27 mouse cellular contexts compared by ENCODE assay signal in genomic region chr8:9295046-9295445, GRCm38 (mm10).
DNase-seq lines count a peak whose midpoint lies in the region; ATAC-seq and TF ChIP-seq lines count a peak whose summit lies in the region.
"Had no signal": no experiment of that assay in that cellular context is flagged by ENCODE, and none has a peak within 500 bp of the region (broad histone marks: within the 10 kb centered on the region; RNA-seq: fewer than 3 reads in every experiment).

No protein-coding gene starts in this region.

- H3K4me2 ChIP-seq in forebrain, embryonic 14.5 days (ENCODE audit: low read length), result no peak overlapping the region
- no peak overlapping the region for H3K4me2 ChIP-seq in forebrain, embryonic 12.5 days
- no peak overlapping the region for H3K4me2 ChIP-seq in lung, embryonic 14.5 days
- H3K4me2 ChIP-seq: embryonic facial prominence, embryonic 15.5 days; heart, embryonic 12.5 days; heart, embryonic 15.5 days; hindbrain, embryonic 14.5 days had no signal

- no peak overlapping the region for H3K4me3 ChIP-seq in forebrain, embryonic 14.5 days (ENCODE audit: low read depth, low read length)
- no peak overlapping the region for H3K4me3 ChIP-seq in forebrain, embryonic 12.5 days (replicated peaks)
- no peak overlapping the region for H3K4me3 ChIP-seq in lung, embryonic 14.5 days (ENCODE audit: low read depth, low read length)
- no peak overlapping the region for H3K4me3 ChIP-seq in lung, adult 2 months (replicated peaks; ENCODE audit: extremely low read depth, low read depth, low read length)
- H3K4me3 ChIP-seq: embryonic facial prominence, embryonic 15.5 days; heart, embryonic 12.5 days; heart, embryonic 15.5 days had no signal

- WGBS in forebrain, embryonic 14.5 days, result 64% methylated on average over 2 of the region's 2 CpGs
- 98% methylated on average over 2 of the region's 2 CpGs for WGBS in forebrain, embryonic 12.5 days
- 60% methylated on average over 2 of the region's 2 CpGs for WGBS in lung, embryonic 14.5 days
- WGBS in lung, adult 2 months, result 56% methylated on average over 2 of the region's 2 CpGs

- ATAC-seq in forebrain, embryonic 14.5 days, result no peak
- ATAC-seq in forebrain, embryonic 12.5 days (ENCODE audit: low FRiP score), result no peak
- ATAC-seq in lung, embryonic 14.5 days (ENCODE audit: insufficient read depth), result no peak
- ATAC-seq: activated CD4-positive, CD25-positive, alpha-beta regulatory T cell, adult 4 months; CD4-positive, CD25-positive, alpha-beta regulatory T cell, adult 4 months; forebrain, embryonic 16.5 days; hindbrain, postnatal 0 days; inflammation-experienced regulatory T-cells, adult 6 months; intestine, embryonic 16.5 days had no signal

- no peaks in the 10 kb centered on the region for H3K4me1 ChIP-seq in forebrain, embryonic 14.5 days (ENCODE audit: control insufficient read depth, insufficient read depth, low read length)
- no peaks in the 10 kb centered on the region for H3K4me1 ChIP-seq in forebrain, embryonic 12.5 days
- no peaks in the 10 kb centered on the region for H3K4me1 ChIP-seq in lung, embryonic 14.5 days (ENCODE audit: insufficient read depth)
- no peaks in the 10 kb centered on the region for H3K4me1 ChIP-seq in lung, adult 2 months (ENCODE audit: control insufficient read depth, insufficient read depth, low read length)
- H3K4me1 ChIP-seq: embryonic facial prominence, embryonic 15.5 days; heart, embryonic 12.5 days; heart, embryonic 15.5 days had no signal

- H3K9me3 ChIP-seq in forebrain, embryonic 14.5 days (replicated peaks; ENCODE audit: control insufficient read depth, low read length), result no peaks in the 10 kb centered on the region
- no peaks in the 10 kb centered on the region for H3K9me3 ChIP-seq in forebrain, embryonic 12.5 days
- no peaks in the 10 kb centered on the region for H3K9me3 ChIP-seq in lung, embryonic 14.5 days (ENCODE audit: low read depth, low read length)
- H3K9me3 ChIP-seq: embryonic facial prominence, embryonic 15.5 days; heart, embryonic 12.5 days; heart, embryonic 15.5 days had no signal

- no peaks in the 10 kb centered on the region for H3K27me3 ChIP-seq in forebrain, embryonic 14.5 days (replicated peaks; ENCODE audit: control insufficient read depth, insufficient read depth, low read length)
- H3K27me3 ChIP-seq in forebrain, embryonic 12.5 days, result no peaks in the 10 kb centered on the region
- no peaks in the 10 kb centered on the region for H3K27me3 ChIP-seq in lung, embryonic 14.5 days (ENCODE audit: insufficient read depth, low read length)
- H3K27me3 ChIP-seq: embryonic facial prominence, embryonic 15.5 days; heart, embryonic 12.5 days; heart, embryonic 15.5 days had no signal

- H3K27ac ChIP-seq in forebrain, embryonic 14.5 days (ENCODE audit: low read depth, low read length), result no peak overlapping the region
- H3K27ac ChIP-seq in forebrain, embryonic 12.5 days, result no peak overlapping the region
- no peak overlapping the region for H3K27ac ChIP-seq in lung, embryonic 14.5 days (ENCODE audit: low read depth)
- H3K27ac ChIP-seq: embryonic facial prominence, embryonic 15.5 days; heart, embryonic 15.5 days; hindbrain, embryonic 14.5 days; hindbrain, postnatal 0 days had no signal

- H3K36me3 ChIP-seq in forebrain, embryonic 14.5 days (ENCODE audit: control insufficient read depth, insufficient read depth, low read length), result no peaks in the 10 kb centered on the region
- no peaks in the 10 kb centered on the region for H3K36me3 ChIP-seq in forebrain, embryonic 12.5 days (replicated peaks)
- H3K36me3 ChIP-seq in lung, embryonic 14.5 days (ENCODE audit: insufficient read depth), result no peaks in the 10 kb centered on the region
- H3K36me3 ChIP-seq: embryonic facial prominence, embryonic 15.5 days; heart, embryonic 12.5 days; heart, embryonic 15.5 days had no signal

- peak; percentile 14 for DNase-seq in forebrain, embryonic 14.5 days (ENCODE audit: low spot score)
- peak; percentile 36 for DNase-seq in lung, embryonic 14.5 days
- no peak for DNase-seq in lung, adult 2 months
- peak; percentile 20 for DNase-seq in brain, embryonic 14.5 days (ENCODE audit: low read depth)
- no peak for DNase-seq in kidney, adult 18-20 months
- DNase-seq: adrenal gland, adult 8-10 months; adrenal gland, postnatal 25 days; cerebellum, adult 11 months; cerebellum, adult 9-11 months; cerebellum, postnatal 36 days; embryo, embryonic 11 days; gastrocnemius, postnatal 25 days; heart, adult 18-20 months; heart, postnatal 14 days; heart, postnatal 4 days; kidney, adult 2 months had no signal

- TF ChIP-seq CTCF in lung, embryonic 14.5 days (IDR thresholded peaks at IDR 0.05; ENCODE audit: low read depth), result no peak
- no peak for TF ChIP-seq CTCF in lung, adult 2 months (IDR thresholded peaks at IDR 0.05; ENCODE audit: insufficient read depth, low read length)
- TF ChIP-seq CTCF in brain, embryonic 14.5 days (IDR thresholded peaks at IDR 0.05; ENCODE audit: borderline replicate concordance, extremely low read depth, insufficient read depth, insufficient read length), result no peak

- no peak overlapping the region for H3K9ac ChIP-seq in forebrain, embryonic 14.5 days (ENCODE audit: low read length)
- H3K9ac ChIP-seq in forebrain, embryonic 12.5 days, result no peak overlapping the region
- no peak overlapping the region for H3K9ac ChIP-seq in lung, embryonic 14.5 days
- H3K9ac ChIP-seq: embryonic facial prominence, embryonic 15.5 days; heart, embryonic 12.5 days; heart, embryonic 15.5 days; hindbrain, embryonic 14.5 days had no signal

- TF ChIP-seq POLR2A in lung, adult 2 months (IDR thresholded peaks at IDR 0.05; ENCODE audit: borderline replicate concordance, extremely low read depth, low read depth, low read length), result no peak
- no peak for TF ChIP-seq POLR2A in brain, embryonic 14.5 days (IDR thresholded peaks at IDR 0.05; ENCODE audit: borderline replicate concordance, extremely low read depth, insufficient read depth, insufficient read length, poor library complexity, severe bottlenecking)

Comparison
In these comparisons a context has a peak if more than half of its experiments do, and no peak if none do; other contexts are left out.
1. DNase-seq: peak in forebrain, embryonic 14.5 days (single experiment), lung, embryonic 14.5 days (single experiment) and brain, embryonic 14.5 days (single experiment); none in lung, adult 2 months (single experiment) and kidney, adult 18-20 months (single experiment).